Mouse (Mus musculus) brain, embryonic 14.5 days (tissue): ENCODE data around the gene Nrap. TPM values are rescaled to one million over a fixed set of nuclear protein-coding genes. Genes with fewer than 3 reads are reported as not detected.

Experiments
- DNase-seq: peaks from one replicate; pipeline ENCODE4 v3.0.0-alpha.2; 2011; ENCODE audit warnings: low read depth
- CTCF ChIP-seq: fragments of 200-500 bp; IDR thresholded peaks from 2 replicates; pipeline ENCODE4 v1.5.1; 2012; ENCODE audit warnings: inconsistent platforms, mild to moderate bottlenecking, moderate library complexity, borderline replicate concordance; ENCODE audit not compliant: insufficient read depth, insufficient read length; ENCODE audit errors: extremely low read depth
- POLR2A ChIP-seq: fragments of 200-500 bp; IDR thresholded peaks from 2 replicates; pipeline ENCODE4 v1.6.1; 2012; ENCODE audit warnings: mild to moderate bottlenecking, inconsistent platforms, borderline replicate concordance; ENCODE audit not compliant: poor library complexity, insufficient read depth, insufficient read length, severe bottlenecking; ENCODE audit errors: extremely low read depth
- polyA plus RNA-seq: library from polyadenylated mRNA; depleted of rRNA; stranded (reverse); fragments of >200 nt; gene quantifications from 2 replicates; pipeline ENCODE4 v1.2.3, GENCODE M21; 2012

Gene Nrap
- polyA plus RNA-seq, 1 experiment, result 0.42 TPM

- TF ChIP-seq CTCF (peak; percentile 70), POLR2A (no peak)
- DNase-seq, result peak; percentile 66
Observed at GRCm38 (mm10) chr19:56356480-56357373, 33.1 kb downstream of the Nrap start.

GRCm38 (mm10) chr19:56355201-56355600 is 34.6 kb downstream of the Nrap start:
- no peak for DNase-seq
- TF ChIP-seq POLR2A (no peak), CTCF (no peak)

- no peak for DNase-seq
Observed at GRCm38 (mm10) chr19:56353689-56354088, 36.1 kb downstream of the Nrap start.

DNA sequence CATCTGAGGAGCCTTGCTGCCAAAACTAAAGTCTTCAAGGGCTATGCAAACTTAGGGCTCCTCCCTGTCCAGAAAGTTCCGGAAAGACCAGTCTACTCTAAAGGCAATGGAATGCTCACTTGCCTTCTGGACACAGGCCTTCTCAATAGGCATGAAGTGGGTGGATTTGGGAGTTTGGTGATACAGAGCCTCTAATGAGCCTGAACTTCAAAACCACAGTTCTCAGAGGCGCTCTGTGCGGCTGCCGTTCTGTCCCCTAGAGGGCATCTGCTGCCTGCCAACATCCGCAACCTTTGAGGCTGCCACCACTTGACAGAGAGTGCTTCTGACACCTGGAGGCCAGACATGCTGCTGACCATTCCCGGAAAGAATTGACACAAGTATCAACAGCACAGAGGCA is 40.5 kb downstream of the Nrap start:
- peak; percentile 46 for DNase-seq
- peak; percentile 48 for TF ChIP-seq CTCF
- TF ChIP-seq POLR2A, result no peak

More at GRCm38 (mm10) chr19:56353689-56354088, 36.1 kb downstream of the Nrap start:
- no peak for TF ChIP-seq POLR2A
- no peak for TF ChIP-seq CTCF

- DNase-seq, result peak; percentile 74
- TF ChIP-seq POLR2A (no peak), CTCF (no peak)
Observed at GRCm38 (mm10) chr19:56346750-56347149, 43.1 kb downstream of the Nrap start.

DNA sequence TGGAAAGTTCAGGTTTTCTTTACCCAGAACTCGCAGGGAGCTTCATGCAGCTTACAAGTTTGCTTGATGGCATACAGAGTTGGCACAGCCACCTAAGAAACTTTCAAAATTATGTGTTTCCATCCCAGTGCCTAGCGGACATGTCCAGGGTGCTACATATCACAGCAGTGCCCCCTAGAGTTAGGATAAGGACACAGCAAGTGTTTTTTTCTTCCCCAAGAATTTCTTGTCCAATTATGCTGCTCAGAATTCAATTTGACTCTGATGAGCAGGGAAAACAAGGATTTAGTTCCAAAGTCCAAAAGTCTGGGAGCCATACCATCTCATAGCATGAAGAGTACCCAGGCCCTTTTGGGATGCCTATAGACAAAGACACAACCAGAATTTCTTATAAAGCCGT is 43.8 kb downstream of the Nrap start:
- TF ChIP-seq POLR2A (no peak), CTCF (peak; percentile 50; the same call in 1 of the 2 replicates)

DNA sequence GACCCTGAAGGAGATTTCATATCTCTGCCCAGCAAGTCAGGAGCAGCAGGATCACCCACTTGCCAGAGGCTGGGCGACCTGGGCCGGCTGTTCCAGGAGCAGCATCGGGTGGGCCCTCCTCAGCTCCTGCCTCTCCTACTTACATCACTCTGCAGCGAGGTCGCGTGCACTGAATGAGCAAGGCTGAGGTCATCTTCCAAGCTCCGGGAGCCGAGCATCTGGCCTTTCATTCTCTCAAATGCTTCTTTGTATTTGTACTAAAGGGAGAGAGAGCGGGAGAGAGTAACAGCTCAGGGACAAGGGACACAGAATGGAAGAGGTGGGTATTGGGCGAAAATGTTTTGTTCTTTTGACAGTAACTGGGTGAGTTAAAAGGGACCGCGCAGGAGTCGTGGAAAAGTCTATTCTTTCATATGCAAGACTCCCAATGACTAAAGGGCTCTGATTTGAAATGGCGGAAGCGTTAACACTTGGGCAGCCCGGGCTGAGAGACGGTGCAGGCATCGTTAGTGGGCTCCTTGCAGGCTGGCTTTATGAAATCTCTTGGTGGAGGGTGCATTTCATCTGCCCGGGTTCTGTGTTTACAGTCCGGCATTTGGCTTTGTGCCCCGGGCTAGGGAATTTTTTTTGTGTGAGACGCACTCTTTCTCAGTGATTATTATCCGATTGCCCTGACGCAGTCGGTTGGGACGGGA is 45.8 kb downstream of the Nrap start:
- DNase-seq, result peak; percentile 90
- TF ChIP-seq CTCF (no peak), POLR2A (no peak)

More for the DNA sequence above, 43.8 kb downstream of the Nrap start:
- peak; percentile 69 for DNase-seq

DNA sequence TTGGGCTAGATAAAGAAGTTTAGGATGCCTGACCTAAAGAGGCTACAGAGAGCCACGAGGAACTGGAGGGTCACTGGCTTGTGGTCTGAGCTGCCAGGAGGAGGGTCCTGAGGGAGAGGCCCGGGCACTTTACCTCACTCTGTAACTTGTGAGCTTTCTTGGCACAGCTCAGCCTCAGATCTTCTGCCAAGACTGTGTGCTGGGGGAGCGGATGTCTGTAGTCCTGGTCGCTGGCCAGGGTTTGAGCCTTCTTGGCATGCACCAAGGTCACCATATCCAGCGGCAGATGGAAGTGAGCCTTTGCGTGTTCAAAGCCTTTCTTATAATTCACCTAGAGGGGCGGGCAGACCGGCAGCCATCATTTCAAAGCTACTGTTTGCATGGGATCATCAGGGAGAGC is 47.8 kb downstream of the Nrap start:
- peak; percentile 82 for DNase-seq
- TF ChIP-seq POLR2A (no peak), CTCF (no peak)

- TF ChIP-seq CTCF (no peak), POLR2A (no peak)
Observed at GRCm38 (mm10) chr19:56336826-56337225, 53.0 kb downstream of the Nrap start.

DNA sequence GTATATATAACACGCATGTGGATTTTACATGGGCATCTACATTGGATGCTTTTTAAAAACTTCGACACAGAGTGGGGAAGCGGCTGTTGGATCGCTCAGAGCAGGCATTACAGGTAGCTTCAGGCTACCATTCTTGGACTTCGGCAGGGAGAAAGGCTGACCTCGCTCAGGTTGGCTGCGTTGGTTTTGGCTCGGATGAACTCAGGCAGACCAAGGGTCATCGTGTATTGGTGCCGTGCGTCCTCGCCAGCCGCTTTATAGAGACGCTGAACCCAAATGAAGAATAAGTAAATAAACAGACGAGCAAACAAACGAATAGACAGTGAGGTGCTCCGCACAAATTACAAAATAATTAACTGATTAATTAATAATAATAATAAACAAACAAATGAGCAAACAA is 53.5 kb downstream of the Nrap start:
- TF ChIP-seq CTCF (no peak), POLR2A (no peak)
- no peak for DNase-seq

More at GRCm38 (mm10) chr19:56336826-56337225, 53.0 kb downstream of the Nrap start:
- no peak for DNase-seq

DNA sequence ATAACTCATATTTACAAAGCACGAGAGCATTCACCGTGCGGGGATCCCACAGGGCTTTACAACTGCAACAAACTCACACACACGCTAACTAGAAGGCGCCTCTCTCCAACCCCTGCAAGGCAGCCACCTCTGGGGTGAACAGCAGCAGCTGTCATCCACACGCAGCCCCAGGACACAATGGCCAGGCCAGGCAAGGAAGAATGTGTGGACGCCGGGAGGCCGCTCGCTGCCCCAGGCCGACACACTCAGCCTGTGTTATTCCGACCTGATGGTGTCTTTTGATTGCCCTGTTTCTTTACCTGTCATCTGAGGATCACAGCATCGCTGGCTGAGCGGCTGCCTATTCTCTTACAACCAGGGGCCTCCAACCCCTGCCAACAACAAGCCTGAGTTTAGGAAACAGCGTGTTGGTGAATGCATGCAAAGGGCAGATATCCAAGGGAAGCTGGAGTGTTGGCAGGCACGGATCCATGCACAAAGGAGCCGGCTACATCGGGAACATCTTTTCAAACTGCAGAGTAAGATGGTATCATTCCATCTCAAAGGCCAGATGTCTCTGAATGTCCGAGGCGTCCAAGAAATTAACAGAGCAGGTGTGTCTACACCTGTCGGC is 63.5 kb downstream of the Nrap start:
- no peak for TF ChIP-seq POLR2A
- no peak for TF ChIP-seq CTCF
- peak; percentile 77 for DNase-seq
